Mouse (Mus musculus) splenic B cell, adult 2 months (primary cell): ENCODE data around the gene Zmat5.
"Not testable (repeated sequence)": the region's sequence is repeated elsewhere in the genome, so short reads cannot be mapped to it uniquely, and the experiment has no call there.

Experiments used
- DNase-seq: peaks from one replicate; pipeline ENCODE4 v3.0.0-alpha.2; 2011; ENCODE audit warnings: low read depth, low spot score
- H3K27me3 ChIP-seq: 2 replicates; pipeline ENCODE4 v1.6.1; 2012; ENCODE audit warnings: mild to moderate bottlenecking, low read length, moderate library complexity, mixed read lengths; ENCODE audit not compliant: control insufficient read depth, poor library complexity, insufficient read depth, severe bottlenecking
- H3K36me3 ChIP-seq: 2 replicates; pipeline ENCODE4 v1.6.1; 2012; ENCODE audit warnings: mild to moderate bottlenecking, low read length, moderate library complexity, mixed read lengths; ENCODE audit not compliant: control insufficient read depth, poor library complexity, insufficient read depth, severe bottlenecking

Zmat5 gene

DNA sequence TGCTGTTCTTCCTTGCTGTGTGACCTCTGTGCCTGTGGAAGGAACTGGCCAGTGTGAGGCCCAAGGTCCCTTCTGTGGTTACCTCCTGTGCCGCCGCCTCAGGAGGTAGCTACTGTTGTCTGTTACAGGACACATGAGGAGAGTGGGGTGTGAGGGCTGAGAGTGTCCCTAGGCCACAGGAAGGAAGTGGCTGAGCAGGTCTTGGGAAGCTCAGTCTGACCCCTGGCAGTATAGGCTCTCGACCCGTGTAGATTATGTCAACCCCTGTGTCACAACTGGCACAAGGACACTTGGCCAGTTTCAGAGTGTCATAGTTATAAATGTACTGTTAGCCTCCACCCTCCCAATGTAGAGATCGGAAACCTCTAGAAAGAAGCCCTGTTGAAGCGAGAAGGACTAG, 21.0 kb upstream of the Zmat5 start:
- DNase-seq, result no peak
- no peaks in the 10 kb centered on the region for H3K27me3 ChIP-seq
- peaks cover 6% of the 10 kb centered on the region for H3K36me3 ChIP-seq

DNA sequence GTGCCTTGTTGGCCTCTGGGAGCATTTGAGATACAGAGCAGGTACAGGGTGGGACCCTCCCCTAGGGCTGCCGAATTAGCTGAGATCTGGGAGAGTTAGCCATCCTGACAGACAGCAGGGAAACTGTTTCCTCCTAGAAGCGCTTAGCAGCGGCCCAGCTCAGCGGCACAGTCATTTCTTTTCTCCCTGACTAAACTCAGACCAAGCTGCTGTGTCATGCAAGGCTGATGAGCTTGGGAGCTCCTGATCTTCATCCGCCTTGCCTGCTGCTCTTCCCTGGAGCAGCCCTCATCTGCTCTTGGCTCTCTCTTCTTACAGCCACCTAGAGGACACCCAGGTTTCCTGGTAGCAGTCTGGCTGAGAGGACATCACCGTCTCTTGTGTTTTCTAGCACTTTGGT, 20.3 kb upstream of the Zmat5 start:
- Histone ChIP-seq H3K27me3 (no peaks in the 10 kb centered on the region), H3K36me3 (peaks cover 6% of the 10 kb centered on the region)
- DNase-seq, result no peak

DNA sequence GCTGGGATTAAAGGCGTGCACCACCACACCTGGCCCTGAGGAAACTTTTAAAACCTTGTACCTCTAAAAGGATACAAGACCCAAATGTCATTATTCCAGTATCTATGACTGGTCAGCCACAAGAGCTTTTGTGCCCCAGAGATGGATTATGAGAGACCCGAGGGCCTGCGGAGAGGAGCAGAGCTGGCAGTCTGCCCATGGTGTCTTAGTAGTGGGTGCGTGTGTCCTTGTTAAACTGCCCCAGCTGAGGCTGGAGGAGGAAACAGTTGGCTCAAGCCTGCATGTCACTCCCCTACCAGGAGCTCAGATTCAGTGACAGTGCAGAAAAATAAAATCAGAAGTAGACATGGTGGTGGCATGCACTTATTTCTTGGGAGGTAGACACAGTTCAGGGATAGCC, 19.4 kb upstream of the Zmat5 start:
- Histone ChIP-seq H3K36me3 (peaks cover 6% of the 10 kb centered on the region), H3K27me3 (no peaks in the 10 kb centered on the region)
- no peak for DNase-seq

DNA sequence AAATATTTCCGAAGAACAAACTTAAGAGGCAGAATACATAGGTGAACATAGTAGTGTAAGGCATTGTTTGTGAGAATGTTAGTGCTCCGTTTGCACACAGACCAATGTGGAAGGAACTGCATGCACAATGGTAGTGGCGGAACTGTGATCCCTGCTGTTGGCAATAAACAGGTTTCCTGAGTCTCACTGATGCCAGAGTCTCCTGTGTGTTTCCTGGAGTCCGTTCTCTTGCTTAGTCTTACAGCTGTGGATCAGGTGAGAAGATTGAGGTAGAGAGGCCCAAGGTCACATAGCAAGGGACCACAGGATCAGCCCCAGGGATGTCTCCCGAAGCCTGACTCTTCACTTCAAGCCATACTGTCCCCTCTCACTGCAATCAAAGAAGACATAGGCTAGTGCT, 19.0 kb upstream of the Zmat5 start:
- Histone ChIP-seq H3K36me3 (peaks cover 6% of the 10 kb centered on the region), H3K27me3 (no peaks in the 10 kb centered on the region)
- no peak for DNase-seq

DNA sequence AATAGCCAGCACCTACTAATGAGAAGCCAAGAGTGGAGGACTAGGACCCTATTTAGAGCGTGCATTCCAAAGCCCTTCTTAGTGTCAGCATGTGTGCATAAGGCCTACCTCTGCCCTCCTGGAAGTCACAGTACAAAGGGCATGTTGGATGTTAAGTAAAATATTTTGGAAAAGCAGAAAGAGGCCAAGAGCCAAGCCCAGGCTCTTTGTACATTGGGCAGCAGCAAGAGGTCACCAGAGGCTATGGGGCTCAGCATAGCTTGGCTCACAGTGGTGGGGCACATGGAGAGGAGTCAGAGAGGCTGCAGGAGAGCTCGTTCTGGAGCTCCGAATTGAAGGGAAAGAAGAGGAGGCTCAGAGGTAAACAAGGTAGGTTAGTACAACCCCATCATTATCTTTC, 17.5 kb upstream of the Zmat5 start:
- DNase-seq, result no peak

DNA sequence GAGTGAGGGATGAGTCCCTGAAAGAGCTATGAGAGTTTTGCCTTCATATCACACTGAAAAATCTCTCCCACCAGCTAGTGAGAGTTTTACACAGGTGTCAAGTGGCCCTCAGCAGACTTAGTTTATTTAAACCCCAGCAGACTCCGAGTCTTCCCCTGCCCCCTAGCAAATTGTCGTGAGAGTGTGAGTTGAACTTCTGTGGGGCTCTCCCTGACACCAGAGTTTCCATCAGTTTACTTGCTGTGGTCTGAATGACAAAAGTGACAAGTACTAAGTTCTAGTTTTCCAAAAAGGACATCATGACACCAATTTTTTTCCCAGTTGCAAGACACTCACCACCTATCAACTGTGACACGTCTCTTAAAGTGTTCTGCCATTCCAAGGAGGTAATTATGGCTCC, 16.6 kb upstream of the Zmat5 start:
- Histone ChIP-seq H3K36me3 (peaks cover 2% of the 10 kb centered on the region; the same call in 1 of the 2 replicates), H3K27me3 (no peaks in the 10 kb centered on the region)
- DNase-seq, result no peak

More for the DNA sequence above, 17.5 kb upstream of the Zmat5 start:
- no peaks in the 10 kb centered on the region for H3K27me3 ChIP-seq
- H3K36me3 ChIP-seq, result peaks cover 4% of the 10 kb centered on the region; the same call in 1 of the 2 replicates

DNA sequence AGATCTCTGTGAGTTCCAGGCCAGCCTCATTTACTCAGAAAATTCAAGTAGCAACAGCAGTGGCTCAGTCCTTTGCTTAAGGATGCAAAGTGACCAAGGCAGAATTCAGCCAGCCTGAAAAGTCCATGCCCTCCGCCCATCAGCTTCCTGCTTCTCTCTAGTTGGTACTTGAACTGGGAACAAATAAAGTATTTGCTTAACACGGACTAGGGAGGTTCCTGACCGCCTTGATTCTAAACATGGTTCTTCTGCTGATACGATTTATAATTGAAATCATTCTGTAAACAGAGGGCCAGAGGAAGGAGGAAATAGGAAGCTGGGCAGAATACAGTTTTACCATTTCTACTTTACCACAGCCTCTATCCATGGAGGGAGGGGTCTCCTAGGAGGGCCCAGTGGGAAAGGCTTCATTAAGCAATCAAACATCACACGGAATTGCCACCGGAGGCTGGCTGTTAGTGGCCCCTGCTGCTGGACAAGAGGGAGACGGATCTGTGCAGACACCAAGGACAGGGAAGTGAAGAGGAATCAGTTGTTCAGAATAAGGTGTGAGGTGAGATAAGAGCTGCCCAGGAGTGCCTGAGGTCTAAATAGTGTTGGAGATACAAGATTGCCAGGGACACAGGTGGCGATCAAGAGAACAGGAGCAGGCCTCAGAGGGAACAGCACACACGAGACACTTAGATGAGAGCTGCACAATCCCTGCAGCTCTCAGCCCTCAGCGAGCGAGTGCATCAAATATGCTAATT, 15.7 kb upstream of the Zmat5 start:
- no peaks in the 10 kb centered on the region for H3K27me3 ChIP-seq
- no peak for DNase-seq

DNA sequence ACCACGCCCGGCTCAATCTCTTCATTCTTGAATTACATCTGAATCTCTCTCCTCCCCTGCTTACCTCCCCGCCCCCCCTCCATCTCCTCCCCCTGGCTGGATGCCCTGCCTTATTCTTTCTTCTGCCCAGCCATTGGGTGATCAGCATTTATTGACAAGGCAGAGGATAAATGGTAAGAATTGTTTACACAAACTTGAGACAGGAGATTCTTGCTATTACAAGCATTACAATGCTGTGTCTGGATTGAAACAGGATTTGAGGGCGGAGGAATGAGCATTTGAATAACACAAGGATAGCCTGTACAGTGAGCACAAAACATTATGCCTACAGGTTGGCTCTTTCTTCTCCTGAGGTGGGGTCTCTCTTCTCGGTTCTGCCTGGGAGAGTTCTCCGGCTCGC, 14.1 kb upstream of the Zmat5 start:
- DNase-seq, result no peak
- Histone ChIP-seq H3K27me3 (no peaks in the 10 kb centered on the region), H3K36me3 (no peaks in the 10 kb centered on the region)

More for the DNA sequence above, 15.7 kb upstream of the Zmat5 start:
- H3K36me3 ChIP-seq, result no peaks in the 10 kb centered on the region

DNA sequence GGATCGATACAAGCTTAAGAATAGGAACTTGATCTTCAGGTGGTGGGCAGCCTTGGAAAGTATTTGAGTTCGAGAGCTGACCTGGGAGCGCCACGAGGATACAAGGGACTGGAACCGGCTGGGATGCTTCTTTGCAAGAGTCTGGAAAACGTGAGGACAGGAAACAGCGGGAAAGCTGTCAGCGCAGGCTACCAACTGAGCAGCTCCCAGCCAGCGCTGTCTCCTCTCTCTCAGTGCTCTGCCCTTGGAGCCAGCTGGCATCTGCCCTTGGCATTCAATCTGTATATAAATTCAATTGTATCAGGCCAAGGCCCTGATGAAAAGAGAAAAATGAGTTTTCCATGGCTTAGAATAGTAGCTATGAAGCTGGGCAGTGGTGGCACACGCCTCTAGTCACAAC, 13.3 kb upstream of the Zmat5 start:
- Histone ChIP-seq H3K27me3 (no peaks in the 10 kb centered on the region), H3K36me3 (no peaks in the 10 kb centered on the region)
- DNase-seq, result no peak

DNA sequence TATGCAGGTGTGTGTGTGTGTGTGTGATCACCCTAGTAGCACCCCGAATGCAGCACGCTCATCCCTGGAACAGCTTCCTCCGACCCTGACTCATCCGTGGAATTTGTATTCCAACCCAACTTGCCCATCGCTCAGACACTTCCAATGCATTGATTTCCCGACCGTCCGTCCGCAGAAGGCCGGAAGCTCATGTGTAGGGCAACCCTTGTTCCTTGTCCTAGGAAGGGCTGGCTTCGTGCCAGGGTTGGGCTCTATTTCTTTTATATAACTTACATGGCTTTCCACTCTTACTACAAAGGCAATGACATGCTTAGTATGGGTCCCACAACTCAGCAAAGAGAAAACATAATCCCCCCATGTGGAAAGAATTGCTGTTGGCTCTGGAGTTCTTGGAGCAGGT, 12.3 kb upstream of the Zmat5 start:
- DNase-seq, result no peak
- Histone ChIP-seq H3K36me3 (no peaks in the 10 kb centered on the region), H3K27me3 (no peaks in the 10 kb centered on the region)

DNA sequence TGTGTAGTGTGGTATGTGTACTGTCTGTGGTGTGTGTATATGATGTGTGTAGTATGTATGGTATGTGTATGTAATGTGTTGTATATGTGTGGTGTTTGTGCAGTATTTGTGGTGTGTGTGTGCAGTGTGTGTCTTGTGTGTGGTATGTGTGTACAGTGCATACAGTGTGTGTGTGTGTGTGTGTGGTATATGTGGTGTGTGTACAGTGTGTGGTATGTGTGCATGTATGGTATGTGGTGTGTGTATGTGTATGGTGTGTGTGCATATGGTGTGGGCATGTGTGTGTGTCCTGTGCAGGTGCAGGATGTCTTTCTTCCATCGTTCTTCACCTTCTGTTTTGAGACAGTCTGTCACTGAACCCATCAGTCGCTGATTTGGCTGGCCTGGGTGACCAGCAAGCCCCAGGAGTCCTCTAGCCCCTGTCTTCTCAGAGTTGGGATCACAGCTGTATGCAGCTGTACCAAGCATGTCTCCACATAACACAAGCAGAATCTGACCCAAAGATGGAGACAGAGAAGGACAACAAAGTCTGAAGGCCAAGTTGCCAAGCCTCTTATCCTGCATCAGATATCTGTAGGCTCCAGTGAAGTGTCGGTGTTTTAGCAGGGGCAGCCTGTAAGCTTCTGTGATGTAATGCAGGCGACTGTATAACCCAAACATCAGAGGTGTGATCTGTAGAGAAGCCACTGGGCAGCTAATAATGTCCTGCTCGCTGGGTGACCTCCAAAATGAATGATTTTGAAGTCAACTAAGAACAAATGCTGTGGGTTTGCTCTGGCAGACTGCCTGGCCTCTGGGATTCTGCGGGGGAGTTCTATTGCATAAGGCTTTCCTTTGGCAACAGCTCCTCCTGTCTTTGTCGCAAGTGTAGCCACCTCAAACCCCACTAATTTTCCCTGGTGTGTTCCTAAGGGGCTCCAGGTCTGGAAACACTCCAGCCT, 7.2 kb upstream of the Zmat5 start:
- DNase-seq, result no peak
- H3K27me3 ChIP-seq, result no peaks in the 10 kb centered on the region
- H3K36me3 ChIP-seq, result no peaks in the 10 kb centered on the region

DNA sequence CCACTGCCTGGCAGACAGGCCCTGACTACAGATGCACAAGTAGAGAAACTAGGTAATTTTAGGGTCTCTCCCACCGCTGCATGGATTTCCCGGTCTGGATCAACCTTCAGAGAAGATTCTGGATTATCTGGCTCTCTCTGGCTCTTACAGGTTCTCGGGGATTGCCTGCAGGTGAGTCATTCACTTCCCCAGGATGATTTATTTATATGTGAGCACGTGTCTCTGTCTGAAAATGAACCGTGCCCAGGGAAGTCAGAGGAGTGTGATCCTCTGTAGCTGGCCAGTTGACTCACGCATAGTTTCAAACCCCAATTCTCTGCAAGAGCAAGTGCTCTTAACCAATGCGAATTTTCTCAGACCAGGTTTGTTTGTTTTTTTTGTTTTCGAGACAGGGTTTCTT, 3.8 kb upstream of the Zmat5 start:
- Histone ChIP-seq H3K27me3 (no peaks in the 10 kb centered on the region), H3K36me3 (no peaks in the 10 kb centered on the region)
- DNase-seq, result no peak

DNA sequence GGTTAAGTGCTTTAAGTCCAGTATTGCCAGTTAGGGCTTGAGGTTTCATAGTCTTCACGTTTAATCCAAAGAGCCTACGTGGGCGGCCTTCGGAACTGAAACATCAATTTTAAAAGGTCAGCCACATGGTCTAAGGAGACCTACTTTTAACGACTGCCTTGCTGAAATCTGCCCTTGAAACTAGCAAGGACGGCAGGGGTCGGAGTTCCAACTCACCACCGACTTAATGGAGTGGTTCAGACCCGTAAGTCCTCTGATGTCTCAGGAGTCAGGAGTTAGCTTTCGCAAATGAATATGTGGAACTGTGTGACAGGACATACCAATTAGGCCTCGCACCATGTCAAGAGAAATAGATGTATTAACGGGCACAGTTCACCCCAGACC, 798 bp upstream of the Zmat5 start:
- no peak for DNase-seq

DNA sequence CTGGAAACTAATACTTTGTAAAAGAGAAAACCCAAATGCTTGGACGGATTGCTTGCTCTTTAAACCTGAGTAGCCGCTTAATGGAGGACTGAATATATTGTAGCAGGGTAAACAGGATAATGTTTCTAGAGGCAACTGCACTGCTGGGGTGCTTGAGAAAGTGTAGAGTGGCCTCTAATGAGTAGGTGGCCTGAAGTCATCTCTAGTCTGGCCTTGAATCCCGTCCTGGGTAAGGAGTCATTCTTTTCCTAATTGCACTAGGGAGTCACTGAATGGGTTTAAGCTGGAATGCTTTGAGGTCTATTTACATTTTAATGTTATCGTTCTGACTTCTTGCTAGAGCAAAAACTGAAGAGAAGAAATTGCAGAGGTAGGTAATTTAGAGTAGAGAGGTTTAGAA, 700 bp downstream of the Zmat5 start:
- H3K36me3 ChIP-seq, result no peaks in the 10 kb centered on the region
- H3K27me3 ChIP-seq, result no peaks in the 10 kb centered on the region
- DNase-seq, result no peak

More for the DNA sequence above, 798 bp upstream of the Zmat5 start:
- Histone ChIP-seq H3K27me3 (no peaks in the 10 kb centered on the region), H3K36me3 (no peaks in the 10 kb centered on the region)

DNA sequence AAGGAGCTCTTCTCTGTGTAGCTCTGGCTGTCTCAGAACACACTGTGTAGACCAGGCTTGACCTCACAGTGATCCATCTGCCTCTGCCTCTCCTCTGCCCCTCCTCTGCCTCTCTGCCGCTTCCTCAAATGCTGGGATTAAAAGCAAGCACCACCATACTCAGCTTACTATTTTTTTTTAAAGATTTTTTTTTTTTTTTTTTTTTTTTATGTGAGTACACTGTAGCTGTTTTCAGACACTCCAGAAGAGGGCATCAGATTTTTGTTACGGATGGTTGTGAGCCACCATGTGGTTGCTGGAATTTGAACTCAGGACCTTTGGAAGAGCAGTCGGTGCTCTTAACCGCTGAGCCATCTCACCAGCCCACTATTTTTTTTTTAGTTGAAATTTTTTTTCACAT, 5.7 kb downstream of the Zmat5 start:
- DNase-seq, result not testable (repeated sequence)

More for the DNA sequence above, 5.7 kb downstream of the Zmat5 start:
- H3K36me3 ChIP-seq, H3K27me3 ChIP-seq: not testable (repeated sequence)
